Mouse (Mus musculus): Measurements from ENCODE around the gene Bola1. TPM values are rescaled to one million over a fixed set of nuclear protein-coding genes. Genes with fewer than 3 reads are reported as not detected.
A peak's percentile ranks its signal among the peaks of the same experiment; 100 is the strongest.

Bola1 gene
- polyA plus RNA-seq, 1 experiment, result 67.8 TPM

DNA sequence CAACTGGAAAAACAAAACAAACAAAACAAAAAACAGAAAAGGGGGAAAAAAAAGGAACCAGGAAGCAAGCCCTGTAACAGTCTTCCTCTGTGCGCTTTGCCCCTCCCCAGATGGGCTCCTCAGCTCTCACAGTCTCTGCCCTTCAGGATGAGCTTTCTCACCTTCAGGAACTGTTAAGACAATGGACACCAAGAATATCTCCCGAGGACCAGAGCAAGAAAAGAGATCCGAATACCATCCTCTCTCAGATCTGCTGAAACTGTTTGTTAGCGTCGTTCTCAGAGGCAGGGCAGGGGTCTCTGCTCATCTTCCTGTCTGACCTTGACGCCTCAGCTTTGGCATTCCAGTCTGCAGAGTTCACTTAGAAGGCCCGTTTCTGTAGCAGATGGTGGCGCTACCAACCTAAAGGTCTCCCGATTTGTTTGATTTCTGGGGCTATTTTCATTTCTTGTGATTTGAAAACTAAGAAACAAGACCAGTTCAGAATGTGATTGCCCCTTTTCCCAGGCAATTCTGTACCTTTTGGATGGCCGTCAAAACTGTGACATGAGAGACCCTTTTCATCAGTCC, 48.4 kb downstream of the Bola1 start:
- Histone ChIP-seq H3K4me1 (ENCODE audit: control insufficient read depth, insufficient read depth, low read length) (peaks cover 14% of the 10 kb centered on the region; the same call in 1 of the 2 replicates), H3K4me3 (ENCODE audit: insufficient read depth, low read depth, low read length) (peak overlapping the region; percentile 71), H3K27ac (ENCODE audit: insufficient read depth, low read depth, low read length) (peak overlapping the region; percentile 96), H3K27me3 (replicated peaks; ENCODE audit: control insufficient read depth, insufficient read depth, low read length) (no peaks in the 10 kb centered on the region), H3K36me3 (ENCODE audit: control insufficient read depth, insufficient read depth, low read length) (peaks cover 1% of the 10 kb centered on the region)
- WGBS, result 42% methylated on average over 10 of the region's 10 CpGs
- TF ChIP-seq POLR2A (IDR thresholded peaks at IDR 0.05; ENCODE audit: low read depth, low read length), result no peak
- TF ChIP-seq CTCF (conservative IDR thresholded peaks at IDR 0.05; ENCODE audit: insufficient read depth, insufficient read length, low read depth, low read length), result no peak
- DNase-seq, result peak; percentile 25

DNA sequence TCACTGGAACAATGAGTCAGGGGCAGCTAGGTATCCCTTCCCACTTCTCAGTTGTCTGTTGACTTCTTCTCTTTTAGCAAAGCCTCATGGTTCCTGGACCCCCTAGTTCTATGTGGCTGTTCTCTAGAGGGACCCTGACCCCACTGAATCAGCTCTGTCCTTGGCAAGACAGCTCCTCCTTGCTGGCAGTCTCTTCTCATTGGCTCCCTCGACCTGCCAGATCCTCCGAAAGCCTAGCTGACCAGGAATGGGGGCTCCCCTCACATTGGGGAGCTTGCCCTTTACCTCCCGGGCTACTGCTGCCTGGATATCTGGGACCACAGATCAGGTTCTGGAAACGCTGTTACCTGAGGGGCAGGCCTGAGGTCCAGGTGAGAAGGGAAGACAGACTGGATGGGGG, 49.2 kb downstream of the Bola1 start:
- DNase-seq, result no peak
- Histone ChIP-seq H3K36me3 (ENCODE audit: control insufficient read depth, insufficient read depth, low read length) (peaks cover 1% of the 10 kb centered on the region), H3K4me1 (ENCODE audit: control insufficient read depth, insufficient read depth, low read length) (peaks cover 14% of the 10 kb centered on the region; the same call in 1 of the 2 replicates), H3K4me3 (ENCODE audit: insufficient read depth, low read depth, low read length) (no peak overlapping the region), H3K27me3 (replicated peaks; ENCODE audit: control insufficient read depth, insufficient read depth, low read length) (no peaks in the 10 kb centered on the region), H3K27ac (ENCODE audit: insufficient read depth, low read depth, low read length) (0 out of 2 replicates have a peak overlapping the region, but pooled peaks have one; percentile 96)
- TF ChIP-seq POLR2A (IDR thresholded peaks at IDR 0.05; ENCODE audit: low read depth, low read length) (no peak), CTCF (conservative IDR thresholded peaks at IDR 0.05; ENCODE audit: insufficient read depth, insufficient read length, low read depth, low read length) (no peak)
- 84% methylated on average over 4 of the region's 4 CpGs for WGBS

DNA sequence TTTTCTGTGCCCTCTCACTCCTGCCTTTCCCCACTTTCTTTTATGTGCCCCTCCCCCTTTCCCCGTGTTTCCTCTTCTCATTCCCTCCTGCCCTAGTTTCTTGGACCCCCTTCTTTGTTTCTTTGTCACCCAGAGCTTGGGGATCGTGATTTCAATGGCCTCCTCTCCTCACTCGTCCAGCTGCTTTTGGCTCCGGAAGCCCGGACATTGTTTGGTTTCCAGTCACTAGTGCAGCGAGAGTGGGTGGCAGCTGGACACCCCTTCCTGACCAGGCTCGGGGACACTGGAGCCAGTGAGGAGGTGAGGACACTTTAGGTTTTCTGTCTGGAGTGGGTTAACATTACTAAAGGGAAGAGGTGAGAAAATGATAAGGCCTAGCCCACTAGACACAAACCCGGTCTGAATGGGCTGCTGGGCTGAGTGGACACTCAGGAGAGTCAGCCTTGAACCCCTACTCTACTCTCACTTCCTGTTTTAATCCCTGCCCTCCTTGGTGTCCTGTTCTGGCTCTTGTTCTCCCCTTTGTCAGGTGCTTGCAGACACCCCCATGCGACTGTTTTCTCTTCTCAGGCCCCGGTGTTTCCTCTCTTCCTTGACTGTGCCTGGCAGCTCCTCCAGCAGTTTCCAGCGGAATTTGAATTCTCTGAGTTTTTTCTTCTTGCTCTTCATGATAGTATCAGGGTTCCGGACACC, 50.9 kb downstream of the Bola1 start:
- DNase-seq, result no peak
- H3K27ac ChIP-seq (ENCODE audit: insufficient read depth, low read depth, low read length), result no peak overlapping the region
- no peaks in the 10 kb centered on the region for H3K27me3 ChIP-seq (replicated peaks; ENCODE audit: control insufficient read depth, insufficient read depth, low read length)
- H3K4me3 ChIP-seq (ENCODE audit: insufficient read depth, low read depth, low read length), result no peak overlapping the region
- WGBS, result 59% methylated on average over 12 of the region's 12 CpGs
- TF ChIP-seq CTCF (conservative IDR thresholded peaks at IDR 0.05; ENCODE audit: insufficient read depth, insufficient read length, low read depth, low read length) (no peak), POLR2A (IDR thresholded peaks at IDR 0.05; ENCODE audit: low read depth, low read length) (no peak)
- no peaks in the 10 kb centered on the region; the same call in 1 of the 2 replicates for H3K36me3 ChIP-seq (ENCODE audit: control insufficient read depth, insufficient read depth, low read length)
- H3K4me1 ChIP-seq (ENCODE audit: control insufficient read depth, insufficient read depth, low read length), result peaks cover 21% of the 10 kb centered on the region; the same call in 1 of the 2 replicates

GRCm38 (mm10) chr3:96163040-96163439, 56.5 kb downstream of the Bola1 start:
- Histone ChIP-seq H3K4me1 (ENCODE audit: control insufficient read depth, insufficient read depth, low read length) (peaks cover 21% of the 10 kb centered on the region), H3K27ac (ENCODE audit: insufficient read depth, low read depth, low read length) (peak overlapping the region; percentile 70), H3K4me3 (ENCODE audit: insufficient read depth, low read depth, low read length) (peak overlapping the region; percentile 95), H3K36me3 (ENCODE audit: control insufficient read depth, insufficient read depth, low read length) (no peaks in the 10 kb centered on the region; the same call in 1 of the 2 replicates), H3K27me3 (replicated peaks; ENCODE audit: control insufficient read depth, insufficient read depth, low read length) (no peaks in the 10 kb centered on the region)
- DNase-seq, result no peak
- TF ChIP-seq POLR2A (IDR thresholded peaks at IDR 0.05; ENCODE audit: low read depth, low read length) (no peak), CTCF (conservative IDR thresholded peaks at IDR 0.05; ENCODE audit: insufficient read depth, insufficient read length, low read depth, low read length) (no peak)
- 75% methylated on average over 6 of the region's 6 CpGs for WGBS

DNA sequence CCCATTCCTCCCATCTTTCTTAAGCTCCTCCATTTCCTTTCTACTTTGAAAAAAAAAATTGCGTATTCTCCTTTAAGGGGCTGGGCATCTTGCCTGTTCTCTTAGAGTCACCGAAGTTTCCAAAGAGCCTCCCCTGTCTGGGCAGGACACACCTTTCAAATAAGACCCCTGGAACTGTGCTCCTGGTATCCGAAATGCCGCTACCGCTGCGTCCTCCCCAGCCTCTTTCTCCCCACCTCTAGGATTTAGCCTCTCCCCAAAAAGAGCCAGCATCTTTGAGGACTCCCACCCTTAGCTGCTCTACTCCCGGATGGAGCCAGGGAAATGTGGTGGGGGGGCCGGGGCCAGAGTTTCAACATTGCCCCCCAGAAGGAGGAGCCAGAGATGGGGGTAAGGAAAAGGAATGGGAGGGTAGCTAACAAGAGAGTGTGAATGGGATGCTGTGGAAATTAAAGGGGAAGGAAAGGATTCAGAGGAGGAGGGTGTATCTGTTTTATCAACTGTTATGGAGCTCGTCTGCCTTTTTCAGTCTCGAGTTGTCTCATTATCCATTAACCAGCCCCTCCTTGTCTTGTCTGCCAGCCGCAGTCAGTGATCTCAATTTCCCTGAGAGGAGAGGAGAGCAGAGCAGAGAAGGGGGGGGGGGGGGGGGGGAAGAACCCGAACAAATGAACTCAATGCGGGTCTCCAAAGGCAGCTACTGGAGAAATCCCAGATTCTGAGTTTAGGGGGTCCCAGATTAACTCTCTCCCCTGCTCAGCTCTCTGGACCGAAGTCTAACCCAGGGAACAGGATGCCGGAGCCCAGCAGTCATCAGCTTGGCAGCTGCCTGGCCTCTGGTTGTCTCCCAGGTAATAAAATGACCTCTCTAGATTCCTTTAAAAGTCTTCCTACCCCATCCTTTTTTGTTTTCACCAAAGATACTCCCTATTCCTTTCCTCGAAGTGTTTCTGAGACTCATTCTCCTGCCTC, 57.4 kb downstream of the Bola1 start, which contains the start of gene Mtmr11:
Mtmr11 (plus strand) TSS at position 136 of the 972 bp plus-strand sequence.
- Histone ChIP-seq H3K27me3 (replicated peaks; ENCODE audit: control insufficient read depth, insufficient read depth, low read length) (no peaks in the 10 kb centered on the region), H3K4me1 (ENCODE audit: control insufficient read depth, insufficient read depth, low read length) (peaks cover 21% of the 10 kb centered on the region), H3K4me3 (ENCODE audit: insufficient read depth, low read depth, low read length) (peak within 1 kb of the TSS; percentile 95), H3K36me3 (ENCODE audit: control insufficient read depth, insufficient read depth, low read length) (no peaks in the 10 kb centered on the region; the same call in 1 of the 2 replicates), H3K27ac (ENCODE audit: insufficient read depth, low read depth, low read length) (peak within 1 kb of the TSS; percentile 99)
- no peak for TF ChIP-seq POLR2A (IDR thresholded peaks at IDR 0.05; ENCODE audit: low read depth, low read length)
- TF ChIP-seq CTCF (conservative IDR thresholded peaks at IDR 0.05; ENCODE audit: insufficient read depth, insufficient read length, low read depth, low read length), result no peak
- DNase-seq, result peak; percentile 83
- 4% methylated on average over 16 of the region's 16 CpGs for WGBS

GRCm38 (mm10) chr3:96160803-96161516, 58.5 kb downstream of the Bola1 start:
- Histone ChIP-seq H3K27me3 (replicated peaks; ENCODE audit: control insufficient read depth, insufficient read depth, low read length) (no peaks in the 10 kb centered on the region), H3K4me1 (ENCODE audit: control insufficient read depth, insufficient read depth, low read length) (peaks cover 22% of the 10 kb centered on the region), H3K27ac (ENCODE audit: insufficient read depth, low read depth, low read length) (peak overlapping the region; percentile 99), H3K4me3 (ENCODE audit: insufficient read depth, low read depth, low read length) (peak overlapping the region; percentile 69), H3K36me3 (ENCODE audit: control insufficient read depth, insufficient read depth, low read length) (no peaks in the 10 kb centered on the region; the same call in 1 of the 2 replicates)
- TF ChIP-seq POLR2A (IDR thresholded peaks at IDR 0.05; ENCODE audit: low read depth, low read length) (no peak), CTCF (conservative IDR thresholded peaks at IDR 0.05; ENCODE audit: insufficient read depth, insufficient read length, low read depth, low read length) (no peak)
- under 1% methylated on average over 12 of the region's 12 CpGs for WGBS
- peak; percentile 94 for DNase-seq
